Mouse (Mus musculus) v-Abl transformed pro-B cells (cell line): ENCODE results near the gene Asap2.

Experiments
- in situ Hi-C, 2 experiments: fragments of 400-800 bp; cut with MboI; formaldehyde crosslinking; loops; one replicate each; pipeline ENCODE4 v1.15.1; 2025; ENCODE audit not compliant: unreplicated experiment in 2 of 2

Gene Asap2

GRCm38 (mm10) chr12:21244375-21244960 lies 254.2 kb downstream of the Asap2 start:
- in situ Hi-C loops = no loop called here

GRCm38 (mm10) chr12:21247711-21248392 lies 257.6 kb downstream of the Asap2 start:
- in situ Hi-C loops = no loop called here

GRCm38 (mm10) chr12:21260494-21261256 lies 270.4 kb downstream of the Asap2 start:
- in situ Hi-C loops = no loop called here

- in situ Hi-C loops = no loop called here
Observed at GRCm38 (mm10) chr12:21261521-21261920, 271.3 kb downstream of the Asap2 start.

- in situ Hi-C loops = no loop called here
Observed at GRCm38 (mm10) chr12:21263256-21263655, 273.0 kb downstream of the Asap2 start.

GRCm38 (mm10) chr12:21264241-21264640 lies 274.0 kb downstream of the Asap2 start:
- in situ Hi-C loops = no loop called here

- in situ Hi-C loops = no loop called here
Observed at GRCm38 (mm10) chr12:21264970-21265369, 274.7 kb downstream of the Asap2 start.

GRCm38 (mm10) chr12:21265501-21265900 lies 275.2 kb downstream of the Asap2 start:
- in situ Hi-C loops = no loop called here

GRCm38 (mm10) chr12:21265946-21266783 lies 275.9 kb downstream of the Asap2 start:
- in situ Hi-C loops = no loop called here

GRCm38 (mm10) chr12:21266784-21267098 lies 276.5 kb downstream of the Asap2 start:
- in situ Hi-C loops = no loop called here

- in situ Hi-C loops = no loop called here
Observed at GRCm38 (mm10) chr12:21268083-21268616, 277.9 kb downstream of the Asap2 start.

GRCm38 (mm10) chr12:21274446-21274845 lies 284.2 kb downstream of the Asap2 start:
- in situ Hi-C loops = no loop called here

GRCm38 (mm10) chr12:21277352-21277864 lies 287.1 kb downstream of the Asap2 start:
- in situ Hi-C loops = no loop called here

GRCm38 (mm10) chr12:21284761-21285441 lies 294.6 kb downstream of the Asap2 start, which contains the start of gene Cpsf3:
TSS of gene Cpsf3 (plus strand) at chr12:21285391.
- in situ Hi-C loops = loop anchor here (5.0 to 10.0 kb wide), 4 partner anchors 87 to 177 kb away; partner anchors contain the start of genes Adam17 (in 2 of the 2) and Ywhaq (in 1 of the 2)

- in situ Hi-C loops = loop anchor here (5.0 to 10.0 kb wide), 4 partner anchors 87 to 177 kb away; partner anchors contain the start of genes Adam17 (in 2 of the 2) and Ywhaq (in 1 of the 2)
Observed at GRCm38 (mm10) chr12:21285508-21286242, 295.4 kb downstream of the Asap2 start.

- in situ Hi-C loops = loop anchor here (5.0 to 10.0 kb wide), 4 partner anchors 86 to 176 kb away; partner anchors contain the start of genes Adam17 (in 2 of the 2) and Ywhaq (in 1 of the 2)
Observed at GRCm38 (mm10) chr12:21286243-21286622, 296.0 kb downstream of the Asap2 start, which contains the start of gene Itgb1bp1. TSS of gene Itgb1bp1 (minus strand) at chr12:21286284.

- in situ Hi-C loops = loop anchor here (5.0 to 10.0 kb wide), 4 partner anchors 85 to 175 kb away; partner anchors contain the start of genes Adam17 (in 2 of the 2) and Ywhaq (in 1 of the 2)
Observed at GRCm38 (mm10) chr12:21286712-21287650, 296.7 kb downstream of the Asap2 start.
